Mouse (Mus musculus): ENCODE results near the gene Abca14.
"Not testable (repeated sequence)": the region's sequence is repeated elsewhere in the genome, so short reads cannot be mapped to it uniquely, and the experiment has no call there.

Abca14 gene

GRCm38 (mm10) chr7:120201771-120202170, 2.0 kb upstream of the Abca14 start, which contains the start of gene Crym:
Gene Crym (minus strand): TSS chr7:120202111.
- DNase-seq = no peak

- DNase-seq = peak; percentile 49
These were observed 2.2 kb downstream of the Abca14 start for GRCm38 (mm10) chr7:120205989-120206388.

- no peak for DNase-seq
These were observed 24.8 kb downstream of the Abca14 start for GRCm38 (mm10) chr7:120228541-120228940.

- no peak for DNase-seq
These were observed 37.3 kb downstream of the Abca14 start for GRCm38 (mm10) chr7:120241092-120241491.

- DNase-seq = no peak
These were observed 67.6 kb downstream of the Abca14 start for GRCm38 (mm10) chr7:120271135-120271991.

GRCm38 (mm10) chr7:120272110-120272509, 68.3 kb downstream of the Abca14 start:
- DNase-seq = no peak

- DNase-seq = no peak
These were observed 81.5 kb downstream of the Abca14 start for GRCm38 (mm10) chr7:120285286-120285685.

GRCm38 (mm10) chr7:120316086-120316485, 112.3 kb downstream of the Abca14 start:
- no peak for DNase-seq

- DNase-seq = peak; percentile 10
These were observed 119.2 kb downstream of the Abca14 start for GRCm38 (mm10) chr7:120322963-120323362.

- not testable (repeated sequence) for DNase-seq
These were observed 122.2 kb downstream of the Abca14 start for GRCm38 (mm10) chr7:120325911-120326310.

- DNase-seq = peak; percentile 45
These were observed 123.7 kb downstream of the Abca14 start for GRCm38 (mm10) chr7:120327220-120328073.

GRCm38 (mm10) chr7:120328087-120328793, 124.5 kb downstream of the Abca14 start, which contains the start of gene Abca15:
Gene Abca15 (plus strand): TSS chr7:120328670.
- DNase-seq = peak; percentile 4

GRCm38 (mm10) chr7:120361159-120361558, 157.4 kb downstream of the Abca14 start:
- no peak for DNase-seq

All from lung, postnatal 10 days (tissue).